Mouse (Mus musculus) T-helper 2 cell (primary cell): ENCODE measurements around the gene Mbd3.

ENCODE experiments used
- in situ Hi-C: fragments of 300-600 bp; cut with MboI, MseI; formaldehyde crosslinking; loops from one replicate; pipeline ENCODE4 v1.15.1; 2025; ENCODE audit warnings: high pct_unique_total_duplicates

The Mbd3 gene

DNA sequence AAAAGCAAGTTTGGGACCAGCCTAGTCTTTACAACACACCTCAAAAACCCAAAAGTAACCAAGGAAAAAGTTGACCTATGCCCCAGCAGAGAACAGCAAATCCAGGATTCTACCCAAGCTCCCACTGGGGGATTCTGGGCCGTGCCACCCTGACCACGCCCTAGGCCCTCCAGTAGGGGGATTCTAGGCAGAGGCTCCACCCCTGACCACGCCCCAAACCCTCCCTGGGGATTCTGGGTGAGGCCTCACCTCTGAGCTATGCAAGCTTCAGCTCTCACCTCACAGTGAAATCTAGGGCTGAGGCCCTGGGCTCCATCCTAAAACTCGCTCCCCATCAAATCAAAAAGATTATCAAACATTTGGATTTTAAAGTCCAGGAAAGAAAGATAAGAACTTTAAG is 24.2 kb upstream of the Mbd3 start:
- in situ Hi-C loops, result no loop called here

DNA sequence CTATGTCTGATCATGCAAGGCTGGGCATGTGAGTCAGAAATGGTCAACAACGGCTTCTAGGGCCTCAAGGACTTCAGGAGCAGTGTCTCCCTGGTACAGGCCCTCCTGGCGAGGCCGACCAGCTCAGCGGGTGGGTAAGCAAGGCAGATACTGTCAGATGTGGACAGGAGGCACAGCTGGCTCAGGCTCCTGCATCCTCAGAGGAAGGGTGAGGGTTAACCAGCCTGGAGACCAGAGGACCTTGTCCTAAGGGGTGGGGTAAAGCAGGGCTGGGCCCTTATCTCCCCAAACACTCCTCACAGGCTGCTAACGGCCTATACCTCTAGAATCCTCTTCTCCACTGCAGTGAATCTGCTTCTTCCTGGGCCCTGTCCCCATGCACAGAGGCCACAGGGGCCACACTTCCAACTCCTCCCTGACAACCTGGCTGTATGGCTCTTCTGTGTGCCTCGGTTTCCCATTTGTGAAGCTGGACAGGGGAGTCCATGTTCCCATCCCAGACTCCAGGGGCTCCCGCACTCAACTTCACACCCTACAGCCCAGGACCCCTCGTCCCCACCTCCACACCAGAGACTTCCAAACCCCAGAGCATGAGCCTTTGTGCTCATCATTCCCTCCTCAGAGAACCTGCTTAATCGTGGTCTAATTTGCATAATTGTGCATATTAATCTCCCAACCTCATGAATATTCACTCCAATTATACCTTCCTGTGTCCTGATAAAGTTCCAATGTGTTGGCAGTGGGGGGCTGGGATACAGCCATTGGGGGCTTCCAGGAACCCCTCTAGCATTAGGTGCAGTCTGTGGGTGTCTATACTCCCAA is 22.5 kb upstream of the Mbd3 start:
- in situ Hi-C loops, result no loop called here

DNA sequence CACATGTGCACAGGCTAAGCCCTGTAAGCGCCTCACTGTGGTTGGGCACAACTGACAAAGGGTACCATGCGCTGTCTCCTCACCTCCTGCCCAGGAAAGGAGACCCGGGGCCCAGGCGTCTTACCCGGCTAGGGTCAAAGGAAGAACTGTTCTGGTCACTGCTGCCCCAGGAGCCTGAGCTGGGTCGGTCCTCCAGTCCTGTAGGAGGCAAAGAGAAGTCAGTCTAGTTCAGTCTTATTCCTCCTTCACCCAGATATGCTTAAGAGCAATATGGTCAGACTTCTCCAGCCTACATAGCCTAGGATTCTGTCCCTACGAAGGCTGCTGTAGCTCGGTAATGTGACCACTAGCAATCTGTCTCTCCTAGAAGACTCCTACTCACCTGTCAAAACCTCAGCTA is 21.9 kb upstream of the Mbd3 start:
- in situ Hi-C loops, result no loop called here

DNA sequence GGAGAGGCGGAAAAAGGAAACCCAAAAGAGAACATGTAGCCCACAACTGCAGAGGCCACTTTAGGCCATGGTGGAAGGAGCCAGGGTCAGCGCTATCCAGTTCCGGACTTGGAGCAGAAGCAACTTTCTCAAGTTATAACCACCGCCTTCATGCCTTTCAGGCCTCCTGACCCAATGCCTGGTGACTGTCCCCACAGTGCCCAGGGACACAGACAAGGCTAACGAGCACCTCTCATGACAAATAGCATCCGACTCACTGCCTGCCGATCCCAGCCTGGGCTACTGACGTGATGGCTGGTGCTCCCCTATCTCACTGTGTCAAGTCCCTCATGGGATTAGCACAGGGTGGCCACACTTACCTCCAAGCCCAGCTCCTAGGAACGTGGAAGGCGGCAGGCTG is 21.4 kb upstream of the Mbd3 start:
- in situ Hi-C loops, result no loop called here

DNA sequence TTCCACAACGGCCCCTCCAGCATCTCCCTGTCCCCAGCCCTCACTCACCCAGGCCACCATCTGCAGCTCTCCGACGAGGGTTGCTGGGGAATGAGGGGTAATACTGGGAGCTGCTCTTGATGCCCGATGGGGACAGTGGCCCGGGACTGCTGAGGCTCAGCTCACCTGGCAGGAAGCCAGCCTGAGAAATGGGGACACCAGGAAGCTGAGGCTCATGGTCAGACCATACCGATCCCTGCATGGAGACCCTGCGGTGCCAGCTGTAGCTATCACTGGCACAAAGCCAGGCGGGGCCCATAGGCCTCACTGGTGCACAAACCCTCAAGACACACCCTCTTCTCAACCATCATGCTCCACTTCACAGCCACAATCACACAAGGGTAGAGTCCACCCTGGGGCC is 20.1 kb upstream of the Mbd3 start:
- in situ Hi-C loops, result no loop called here

DNA sequence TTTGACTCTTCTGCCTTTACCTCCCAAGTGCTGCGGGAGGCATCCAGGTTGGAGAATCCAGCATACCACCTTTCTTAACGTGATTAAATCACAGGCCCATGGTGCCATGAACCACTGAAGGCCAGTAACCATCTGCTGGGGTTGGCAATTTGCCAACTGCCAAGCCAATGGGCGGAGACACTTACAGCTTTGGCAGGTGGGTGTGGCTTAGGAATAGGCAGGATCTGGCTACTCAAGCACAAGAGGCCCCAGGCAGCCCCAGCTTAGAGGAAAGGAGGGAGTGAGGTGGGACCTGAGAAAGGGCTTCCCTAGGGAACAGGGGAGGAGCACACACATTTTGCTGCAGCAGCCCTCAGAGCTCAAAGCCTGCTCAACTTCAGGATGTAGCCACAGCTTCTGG is 19.0 kb upstream of the Mbd3 start:
- in situ Hi-C loops, result no loop called here

DNA sequence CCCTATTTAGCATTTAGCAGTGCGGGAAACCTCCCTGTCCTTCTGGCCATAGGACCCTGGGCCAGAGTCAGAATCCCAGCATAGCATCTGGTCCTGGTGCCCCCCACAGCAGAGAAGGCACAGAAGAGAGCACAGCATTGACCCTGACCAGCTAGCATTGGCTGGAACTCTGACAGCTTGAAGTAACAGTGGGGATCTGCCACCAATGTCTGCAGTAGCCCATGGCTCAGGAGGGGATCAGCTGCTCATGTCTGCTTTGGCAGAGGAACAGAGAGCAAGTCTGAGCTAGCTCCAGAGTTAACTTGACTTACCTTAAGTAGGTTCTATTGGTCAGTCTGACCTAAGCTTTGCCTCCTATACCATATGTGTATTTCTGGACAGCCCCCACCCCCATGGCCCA is 18.5 kb upstream of the Mbd3 start:
- in situ Hi-C loops, result no loop called here

DNA sequence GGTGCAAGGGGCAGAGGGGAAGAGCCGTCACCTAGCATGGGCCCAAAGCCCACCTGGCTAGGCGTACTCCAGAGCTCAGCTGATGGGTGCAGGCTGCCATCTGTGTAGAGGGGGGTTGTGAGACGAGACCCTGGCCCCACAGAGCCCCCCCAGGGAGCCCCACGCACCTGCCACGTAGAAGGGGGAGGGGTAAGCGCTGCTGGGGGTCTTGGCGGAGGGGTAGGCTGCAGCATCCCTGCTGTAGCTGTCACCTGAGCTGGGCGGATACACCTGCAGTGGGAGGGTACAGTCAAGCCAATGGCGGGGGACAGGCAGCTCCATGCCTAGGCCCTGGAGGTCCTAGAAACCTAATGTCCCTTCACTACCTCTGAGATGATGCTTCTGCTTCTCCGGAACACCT is 18.0 kb upstream of the Mbd3 start:
- in situ Hi-C loops, result no loop called here

DNA sequence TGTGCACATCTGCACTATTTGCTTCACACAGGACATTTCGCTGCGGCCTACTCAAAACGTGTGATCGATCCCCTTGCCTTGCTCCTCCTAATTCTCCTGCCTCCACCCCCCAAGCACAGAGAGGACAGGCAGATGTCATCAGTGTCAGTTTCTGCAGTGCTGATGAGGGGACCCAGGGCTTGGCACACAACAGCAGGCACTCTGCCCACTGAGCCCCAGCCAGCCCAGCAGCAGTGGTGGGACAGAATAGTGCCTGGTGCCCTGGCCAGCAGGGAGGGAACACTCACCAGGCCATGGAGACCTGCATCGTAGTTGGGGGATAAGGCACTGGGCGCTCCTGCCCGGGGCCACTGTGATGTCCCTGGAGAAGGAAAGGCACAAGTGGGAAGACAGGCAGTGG is 16.2 kb upstream of the Mbd3 start:
- in situ Hi-C loops, result no loop called here

DNA sequence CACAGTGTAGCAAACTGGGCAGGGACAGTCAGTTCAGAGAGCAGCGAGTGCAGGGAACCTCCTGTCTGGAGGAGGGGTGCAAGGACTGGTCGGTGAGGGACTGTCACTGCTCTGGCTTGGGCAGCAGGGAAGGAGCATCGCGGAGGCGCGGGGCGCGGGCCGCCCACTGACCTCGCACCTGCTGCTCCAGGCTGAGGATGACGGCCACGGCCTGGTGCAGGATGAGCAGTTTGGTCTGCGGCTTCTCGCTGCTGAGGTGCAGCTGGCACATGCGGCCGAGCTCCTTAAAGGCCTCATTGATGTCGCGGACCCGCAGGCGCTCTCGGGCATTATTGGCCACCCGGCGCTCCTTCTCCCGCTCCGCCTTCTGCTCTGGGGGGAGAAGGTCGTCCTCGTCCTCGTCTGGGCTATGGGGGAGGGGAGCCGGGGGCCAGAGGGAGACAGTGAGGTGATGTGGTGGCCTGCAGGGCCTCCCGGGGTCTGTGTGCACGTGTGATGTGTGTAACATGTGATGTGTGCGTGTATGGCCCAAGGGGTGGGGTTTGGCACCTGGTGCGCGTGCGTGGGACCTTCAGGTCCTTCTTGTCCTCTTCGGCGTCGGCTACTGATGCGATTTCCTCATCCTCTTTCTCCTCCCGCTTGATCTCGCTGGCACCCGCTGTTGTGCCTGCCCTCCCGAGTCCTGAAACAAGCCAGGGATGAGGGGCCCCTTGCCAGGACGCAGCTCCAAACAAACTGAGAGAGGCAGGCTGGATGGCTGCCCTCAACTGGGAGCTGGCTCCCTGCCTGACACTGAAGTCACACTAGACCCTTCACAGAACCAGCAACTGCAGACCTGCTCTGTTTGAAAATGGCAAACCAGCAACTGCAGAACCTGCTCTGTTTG is 13.5 kb upstream of the Mbd3 start:
- in situ Hi-C loops, result no loop called here

DNA sequence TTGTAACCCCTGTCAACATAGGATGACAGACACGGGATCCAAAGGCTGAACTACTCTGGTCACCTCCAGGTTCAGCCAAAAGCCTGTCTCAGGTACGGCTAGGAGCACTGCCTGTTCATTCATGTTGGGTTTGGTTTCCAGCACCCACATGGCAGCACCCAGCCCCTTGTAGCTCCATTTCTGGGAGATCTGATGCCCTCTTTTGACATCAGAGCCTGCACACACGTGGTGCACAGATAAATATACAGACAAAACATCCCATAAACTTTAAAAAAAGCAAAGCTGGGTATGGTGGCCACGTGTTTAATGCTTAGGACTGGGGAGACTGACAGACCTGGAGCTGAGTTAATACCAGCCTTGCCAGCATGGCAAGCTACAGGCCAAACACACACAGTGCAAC is 8.6 kb upstream of the Mbd3 start:
- in situ Hi-C loops, result no loop called here

DNA sequence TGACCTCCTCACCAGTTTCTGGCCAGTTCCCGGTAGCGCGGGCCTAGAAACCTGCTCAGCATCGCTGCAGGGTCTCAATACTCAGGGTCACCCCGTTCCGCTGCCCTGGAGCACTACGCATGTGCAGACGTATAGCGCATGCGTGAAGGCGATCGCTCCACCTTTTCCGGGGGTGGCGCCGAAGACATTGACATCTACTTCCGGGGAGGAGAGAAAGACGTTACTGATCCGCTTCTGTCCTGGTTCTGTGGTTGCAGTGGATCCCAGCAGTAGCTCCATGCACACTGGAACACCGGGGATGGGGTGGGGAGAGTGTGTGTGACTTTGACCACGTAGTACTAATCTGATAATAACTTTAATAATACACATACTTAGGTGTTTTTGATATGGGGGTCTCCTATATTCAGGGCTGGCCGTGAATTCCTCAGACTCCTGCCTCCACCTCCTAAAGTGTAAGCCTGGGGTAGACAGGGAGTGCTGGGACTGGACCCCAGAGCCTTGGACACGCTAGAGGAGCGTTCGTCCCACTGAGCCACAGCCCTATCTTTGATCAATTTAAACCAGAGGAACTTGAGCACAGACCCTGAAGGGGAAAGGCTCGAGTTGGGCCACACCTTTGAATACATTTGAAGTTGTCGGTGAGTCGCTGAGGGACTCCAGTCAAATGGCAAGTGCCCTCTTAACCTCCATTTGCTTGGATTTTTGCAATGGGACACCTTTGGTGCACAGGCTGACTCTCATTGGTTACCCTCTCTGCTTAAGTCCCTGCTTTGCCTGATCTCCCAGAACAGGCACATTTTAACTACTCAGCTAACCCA is 7.5 kb upstream of the Mbd3 start, which contains the start of gene Uqcr11:
TSS of gene Uqcr11 (minus strand) at position 147 of the 818 bp plus-strand sequence.
- in situ Hi-C loops, result no loop called here

DNA sequence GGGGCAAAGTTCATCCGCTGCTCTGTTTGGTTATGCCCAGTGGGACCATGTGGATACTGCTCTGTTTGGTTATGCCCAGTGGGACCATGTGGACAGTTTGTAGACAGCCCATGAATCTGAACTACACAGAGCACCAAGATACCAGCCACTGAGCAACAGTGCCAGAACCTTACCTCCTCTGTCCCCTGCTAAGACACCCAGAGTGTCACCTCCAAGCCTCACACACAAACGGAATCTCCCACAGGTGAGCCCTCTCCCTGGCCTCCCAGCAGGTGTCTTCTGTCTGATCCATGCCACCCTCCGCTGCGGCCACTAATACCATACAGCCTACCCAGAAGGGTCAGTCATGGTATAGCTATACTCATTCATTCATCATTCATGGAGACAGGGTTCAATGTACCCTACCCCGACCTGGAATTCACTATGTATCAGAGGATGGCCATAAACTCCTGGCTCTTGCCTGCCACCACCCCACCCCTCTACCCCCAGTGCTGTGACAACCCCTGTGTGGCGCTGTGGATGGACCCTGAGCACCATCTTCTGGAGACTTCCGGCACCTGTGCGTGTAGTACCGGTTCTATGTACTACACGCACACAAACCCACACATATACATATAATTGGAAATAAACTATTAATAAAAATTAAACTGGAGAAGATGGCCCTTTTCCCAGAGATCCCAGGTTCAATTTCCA is 6.3 kb upstream of the Mbd3 start:
- in situ Hi-C loops, result no loop called here

DNA sequence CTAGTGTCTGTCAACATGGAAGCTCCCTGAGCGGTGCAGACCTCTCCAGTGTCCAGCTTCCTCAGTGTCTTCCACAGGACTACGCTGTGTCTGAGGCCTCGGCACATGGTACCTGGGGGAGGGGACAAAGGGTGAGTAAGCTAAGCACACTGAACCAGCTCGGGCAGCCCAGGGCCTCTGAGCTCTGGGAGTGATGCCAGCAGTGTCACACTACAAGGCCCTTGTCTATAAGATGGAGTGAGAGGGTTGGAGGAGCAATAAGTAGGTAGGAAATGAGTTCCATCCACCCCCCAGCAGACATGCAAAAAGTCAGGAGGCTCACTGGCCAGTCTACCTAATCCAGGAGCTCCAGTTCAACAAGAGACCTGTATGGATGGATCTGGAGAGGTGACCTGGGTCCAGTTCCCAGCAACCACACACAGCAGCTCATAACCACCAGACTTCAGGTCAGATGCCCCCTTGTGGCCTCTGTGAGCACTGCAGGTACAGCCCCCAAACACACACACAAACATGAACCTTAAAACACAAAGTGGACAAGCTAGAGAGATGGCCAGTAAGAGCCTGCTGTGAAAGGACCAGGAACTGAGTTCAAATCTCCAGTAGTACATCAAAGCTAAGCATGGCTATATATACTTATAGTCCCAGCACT is 3.8 kb upstream of the Mbd3 start:
- in situ Hi-C loops, result no loop called here

DNA sequence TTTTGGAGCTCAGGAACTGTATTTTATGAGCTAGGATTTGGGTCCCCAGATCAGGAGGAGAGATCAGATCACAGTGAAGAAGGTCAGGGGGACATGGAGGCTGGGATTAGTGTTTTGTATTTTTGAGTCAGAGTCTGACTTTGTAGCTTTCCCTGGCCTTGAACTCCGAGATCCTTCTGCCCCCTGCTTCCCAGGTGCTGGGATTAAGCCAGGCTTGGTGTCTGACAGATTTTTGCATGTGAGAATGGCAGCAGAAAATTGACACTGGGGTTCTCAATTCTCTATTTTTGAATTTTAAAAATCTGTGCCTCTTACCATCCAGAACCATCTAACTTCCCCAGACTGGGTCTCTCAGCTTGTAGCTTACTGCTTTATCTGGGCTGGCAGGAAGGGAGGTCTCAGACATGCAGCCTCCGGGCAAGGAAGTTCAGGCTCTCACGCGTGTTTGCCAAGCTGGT is 1.4 kb upstream of the Mbd3 start:
- in situ Hi-C loops, result no loop called here

DNA sequence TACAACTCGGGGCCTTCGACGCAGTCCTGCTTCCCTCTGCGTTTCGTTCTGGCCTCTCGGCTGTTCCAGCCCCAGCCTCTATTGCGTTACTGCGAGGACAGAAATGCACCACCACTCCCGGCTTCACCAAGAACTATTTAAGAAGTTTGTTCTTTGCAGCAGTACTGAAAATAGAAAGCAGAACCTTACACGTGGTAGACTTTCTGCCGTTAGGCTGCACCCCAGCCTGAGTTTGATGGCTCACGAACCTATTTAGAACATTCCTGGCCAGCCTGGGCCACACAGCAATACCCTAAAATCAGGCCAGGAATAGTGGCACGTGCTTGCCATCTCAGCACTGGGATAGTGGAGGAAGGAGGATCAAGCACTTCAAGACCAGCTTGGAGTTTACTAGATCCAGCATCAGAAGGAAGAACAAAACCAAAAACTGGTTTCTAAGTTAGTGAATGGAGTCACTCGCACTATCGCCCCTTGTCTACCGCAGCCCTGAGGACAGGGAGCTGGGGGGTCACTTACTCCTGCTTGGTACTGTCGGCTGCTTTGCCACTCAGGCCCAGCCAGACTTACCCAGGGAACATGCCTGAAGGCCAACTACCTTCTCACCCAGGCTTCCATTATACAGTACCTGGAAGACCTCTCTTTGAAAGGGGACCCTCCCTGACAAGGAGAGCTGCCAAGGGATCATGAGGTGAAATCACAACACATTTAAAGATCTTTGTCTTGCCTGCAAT is 788 bp upstream of the Mbd3 start:
- in situ Hi-C loops, result no loop called here

DNA sequence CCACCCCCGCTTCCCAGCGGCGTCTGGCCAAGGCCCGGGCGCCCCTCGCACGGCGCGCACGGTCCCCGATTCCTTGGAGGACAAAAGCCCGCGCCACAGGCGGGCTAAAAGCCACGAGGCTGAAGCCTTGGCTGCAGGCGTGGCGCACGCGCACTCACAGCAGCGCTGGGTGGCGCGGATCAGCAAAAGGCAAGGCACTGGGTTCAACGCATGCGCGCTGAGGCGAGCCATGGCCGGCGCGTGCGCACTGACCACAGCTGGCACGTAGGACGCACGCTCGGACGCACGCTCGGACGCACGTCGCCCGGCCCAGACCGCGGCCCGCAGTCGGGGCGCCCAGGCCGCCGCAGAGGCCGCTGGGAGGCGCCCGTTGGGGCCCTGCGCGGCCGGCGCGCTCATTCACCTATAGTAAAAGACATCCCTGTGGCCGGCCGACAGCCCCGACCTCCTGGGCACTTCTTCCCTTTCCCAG is 595 bp downstream of the Mbd3 start:
- in situ Hi-C loops, result no loop called here

DNA sequence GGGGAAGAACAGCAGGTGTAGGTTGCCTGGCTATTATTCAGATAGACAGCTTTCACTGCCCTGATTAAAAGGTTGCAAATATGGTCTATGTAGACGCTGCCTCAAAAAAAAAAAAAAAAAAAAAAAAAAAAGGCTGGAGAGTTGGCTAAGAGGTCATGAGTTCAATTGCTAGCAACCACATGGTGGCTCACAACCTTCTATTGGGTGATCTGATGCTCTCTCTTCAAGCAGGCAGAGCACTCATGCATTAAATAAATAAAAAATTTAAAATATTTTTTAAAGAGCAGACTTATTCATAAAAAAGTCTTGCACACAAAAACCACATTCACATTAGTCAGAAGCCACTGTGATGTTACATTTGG is 1.2 kb downstream of the Mbd3 start:
- in situ Hi-C loops, result no loop called here

DNA sequence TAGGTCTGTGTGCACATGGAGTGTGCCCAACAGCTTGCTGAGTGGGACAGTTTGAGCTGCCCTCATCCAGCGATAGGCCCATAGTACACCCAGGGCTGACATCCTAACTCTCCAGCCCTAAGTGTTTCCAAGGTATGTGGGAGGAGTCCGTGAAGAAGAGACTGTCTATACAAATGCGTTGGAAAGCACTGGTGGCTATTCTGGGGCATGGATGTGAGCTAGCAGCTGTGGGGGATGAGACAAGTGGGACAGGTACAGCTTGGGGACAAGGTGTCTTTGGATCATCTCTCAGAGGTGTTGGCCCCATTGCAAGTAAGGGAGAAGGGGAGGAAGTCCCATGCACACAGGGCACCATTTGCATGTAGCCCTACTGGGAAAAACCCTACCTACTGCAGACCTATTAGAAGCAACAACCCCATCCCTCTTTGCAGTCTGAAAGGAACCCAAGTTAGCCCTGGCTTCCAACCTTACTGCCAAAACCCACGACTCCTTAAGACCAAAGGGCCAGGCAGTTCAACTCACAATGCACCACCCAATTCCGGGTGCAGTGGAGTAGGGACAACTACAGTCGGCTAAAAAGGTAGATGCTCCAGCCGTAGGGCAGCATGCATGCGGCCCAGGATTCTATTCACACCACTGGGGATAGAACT is 1.7 kb downstream of the Mbd3 start:
- in situ Hi-C loops, result no loop called here
